Mouse (Mus musculus): ENCODE results near the gene Gm26620. TPM values are rescaled to one million over a fixed set of nuclear protein-coding genes. Genes with fewer than 3 reads are reported as not detected.
A peak's percentile ranks its signal among the peaks of the same experiment; 100 is the strongest.

Gm26620 gene
- polyA plus RNA-seq, 1 experiment from 2014 or later, result 0.37 TPM

- H3K36me3 ChIP-seq (ENCODE audit: control insufficient read depth, insufficient read depth, low read length), result peaks cover 3% of the 10 kb centered on the region
- no peaks in the 10 kb centered on the region for H3K27me3 ChIP-seq (ENCODE audit: control insufficient read depth, insufficient read depth, low read length)
- peak overlapping the region; percentile 93 for H3K4me3 ChIP-seq (ENCODE audit: low read depth, low read length)
- H3K9ac ChIP-seq (ENCODE audit: low read length), result peak overlapping the region; percentile 86
- no peaks in the 10 kb centered on the region for H3K9me3 ChIP-seq (ENCODE audit: control insufficient read depth, low read length)
- H3K27ac ChIP-seq (ENCODE audit: low read depth, low read length), result no peak overlapping the region
- H3K4me2 ChIP-seq (ENCODE audit: low read depth, low read length, severe bottlenecking), result peak overlapping the region; percentile 73
- H3K4me1 ChIP-seq (replicated peaks; ENCODE audit: control insufficient read depth, insufficient read depth, low read length), result no peaks in the 10 kb centered on the region
- WGBS, result 29% methylated on average over 8 of the region's 8 CpGs
- no peak for DNase-seq (ENCODE audit: low spot score)
- no peak for ATAC-seq (replicated peaks; ENCODE audit: low FRiP score)
Measured at GRCm38 (mm10) chr1:170884390-170884789, 475 bp upstream of the Gm26620 start.

GRCm38 (mm10) chr1:170886044-170886458 is 1.2 kb downstream of the Gm26620 start:
- no peaks in the 10 kb centered on the region for H3K4me1 ChIP-seq (replicated peaks; ENCODE audit: control insufficient read depth, insufficient read depth, low read length)
- no peak overlapping the region for H3K4me2 ChIP-seq (ENCODE audit: low read depth, low read length, severe bottlenecking)
- H3K4me3 ChIP-seq (ENCODE audit: low read depth, low read length), result no peak overlapping the region
- no peaks in the 10 kb centered on the region for H3K27me3 ChIP-seq (ENCODE audit: control insufficient read depth, insufficient read depth, low read length)
- H3K9me3 ChIP-seq (ENCODE audit: control insufficient read depth, low read length), result no peaks in the 10 kb centered on the region
- ATAC-seq (replicated peaks; ENCODE audit: low FRiP score), result no peak
- WGBS, result 59% methylated on average over 6 of the region's 6 CpGs
- no peak overlapping the region for H3K27ac ChIP-seq (ENCODE audit: low read depth, low read length)
- H3K9ac ChIP-seq (ENCODE audit: low read length), result no peak overlapping the region
- no peaks in the 10 kb centered on the region for H3K36me3 ChIP-seq (ENCODE audit: control insufficient read depth, insufficient read depth, low read length)
- DNase-seq (ENCODE audit: low spot score), result no peak

DNA sequence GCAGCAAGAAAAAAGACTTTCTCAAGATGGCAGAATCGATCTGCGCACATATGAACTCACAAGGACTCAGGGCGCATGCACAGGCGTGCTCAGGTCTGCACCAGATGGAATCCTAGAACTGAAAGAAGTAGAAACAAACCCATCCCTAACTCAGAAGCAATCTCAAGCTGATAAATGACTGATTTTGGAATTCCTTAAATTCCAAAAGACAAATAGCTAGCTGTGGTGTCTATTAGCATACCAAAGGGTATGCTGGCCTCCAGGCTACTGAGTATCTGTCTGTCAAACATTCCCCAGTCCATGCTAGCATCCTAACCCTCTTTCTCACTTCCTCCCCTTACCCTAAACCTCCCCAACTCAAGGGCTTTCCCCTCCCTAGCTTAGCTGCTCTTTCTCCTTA is 4.4 kb downstream of the Gm26620 start:
- Histone ChIP-seq H3K4me1 (replicated peaks; ENCODE audit: control insufficient read depth, insufficient read depth, low read length) (no peaks in the 10 kb centered on the region), H3K9me3 (ENCODE audit: control insufficient read depth, low read length) (no peaks in the 10 kb centered on the region), H3K27ac (ENCODE audit: low read depth, low read length) (no peak overlapping the region), H3K4me3 (ENCODE audit: low read depth, low read length) (no peak overlapping the region), H3K36me3 (ENCODE audit: control insufficient read depth, insufficient read depth, low read length) (no peaks in the 10 kb centered on the region), H3K27me3 (ENCODE audit: control insufficient read depth, insufficient read depth, low read length) (no peaks in the 10 kb centered on the region), H3K4me2 (ENCODE audit: low read depth, low read length, severe bottlenecking) (no peak overlapping the region), H3K9ac (ENCODE audit: low read length) (no peak overlapping the region)
- 78% methylated on average over 4 of the region's 4 CpGs for WGBS
- no peak for ATAC-seq (replicated peaks; ENCODE audit: low FRiP score)
- DNase-seq (ENCODE audit: low spot score), result no peak

DNA sequence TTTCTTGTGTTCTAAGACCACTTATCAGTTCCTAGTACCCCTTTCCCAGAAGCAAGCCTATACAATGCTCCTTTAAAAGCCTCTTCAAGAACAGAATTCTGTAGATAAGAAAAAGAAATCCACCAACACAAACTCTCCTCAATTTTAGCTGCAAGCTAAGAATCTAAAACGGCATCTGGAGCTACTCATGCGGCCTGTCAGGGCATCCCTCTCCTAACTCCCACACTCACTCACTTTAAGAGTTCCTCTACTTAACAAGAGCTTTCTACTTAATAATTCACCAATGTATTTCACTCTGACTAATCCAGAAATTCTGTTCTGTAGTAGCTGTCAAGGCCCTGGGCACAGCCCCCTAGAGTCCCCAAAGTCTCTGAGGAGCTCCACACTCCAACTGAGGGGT is 6.8 kb downstream of the Gm26620 start:
- WGBS, result 79% methylated on average over 2 of the region's 2 CpGs
- DNase-seq (ENCODE audit: low spot score) (no peak), ATAC-seq (replicated peaks; ENCODE audit: low FRiP score) (no peak)
- H3K4me2 ChIP-seq (ENCODE audit: low read depth, low read length, severe bottlenecking), result no peak overlapping the region
- H3K9me3 ChIP-seq (ENCODE audit: control insufficient read depth, low read length), result no peaks in the 10 kb centered on the region
- H3K36me3 ChIP-seq (ENCODE audit: control insufficient read depth, insufficient read depth, low read length), result no peaks in the 10 kb centered on the region
- H3K27me3 ChIP-seq (ENCODE audit: control insufficient read depth, insufficient read depth, low read length), result no peaks in the 10 kb centered on the region
- H3K4me1 ChIP-seq (replicated peaks; ENCODE audit: control insufficient read depth, insufficient read depth, low read length), result no peaks in the 10 kb centered on the region
- H3K9ac ChIP-seq (ENCODE audit: low read length), result no peak overlapping the region
- no peak overlapping the region for H3K27ac ChIP-seq (ENCODE audit: low read depth, low read length)
- H3K4me3 ChIP-seq (ENCODE audit: low read depth, low read length), result no peak overlapping the region

GRCm38 (mm10) chr1:170892279-170892678 is 7.4 kb downstream of the Gm26620 start:
- no peaks in the 10 kb centered on the region for H3K27me3 ChIP-seq (ENCODE audit: control insufficient read depth, insufficient read depth, low read length)

DNA sequence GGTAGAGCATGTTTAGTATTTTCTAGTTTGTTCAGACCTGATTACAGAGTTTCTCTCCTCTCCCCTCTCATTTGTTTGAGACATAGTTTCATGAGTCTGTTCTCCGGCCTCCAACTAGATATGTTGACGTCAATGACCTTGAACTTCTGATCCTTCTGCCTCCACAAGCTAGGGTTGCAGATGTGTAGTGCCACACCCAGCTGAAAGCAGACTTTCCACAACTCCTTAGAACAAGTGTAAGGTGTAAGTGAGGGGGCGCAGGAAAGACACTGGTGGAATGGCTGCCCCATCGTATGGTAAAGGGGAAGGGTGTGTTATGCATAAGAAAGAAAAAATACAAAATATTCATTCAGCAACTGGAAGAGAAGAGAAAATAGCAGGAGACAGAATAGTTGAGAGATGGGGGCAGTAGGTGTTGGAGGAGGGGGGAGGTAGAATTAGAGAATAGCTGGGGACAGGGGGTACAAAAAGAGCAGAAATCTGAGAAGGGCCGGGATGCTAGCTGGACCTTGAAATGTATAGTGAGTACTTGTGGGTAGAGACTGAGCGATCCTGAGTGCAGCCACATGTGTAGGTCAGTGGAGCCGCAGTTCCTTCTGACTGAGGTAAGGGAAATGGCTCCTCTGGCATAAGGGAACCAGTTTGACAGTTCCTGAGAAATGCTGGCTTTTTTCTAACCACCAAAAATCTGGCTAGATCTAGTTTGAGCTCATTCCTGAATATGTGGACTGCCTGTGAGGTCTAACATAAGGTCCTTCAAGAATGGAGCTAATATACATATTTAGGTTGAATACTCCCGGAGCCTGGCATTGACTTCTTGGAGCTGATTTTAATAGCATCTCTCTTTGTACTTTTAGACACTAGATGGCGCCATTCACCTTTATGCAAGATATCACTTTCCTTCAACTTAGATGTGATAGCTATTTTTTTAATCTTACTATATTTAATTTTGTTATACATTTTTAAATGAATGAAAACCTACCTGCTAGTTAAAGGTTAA is 10.0 kb downstream of the Gm26620 start:
- no peak overlapping the region for H3K4me2 ChIP-seq (ENCODE audit: low read depth, low read length, severe bottlenecking)
- WGBS, result 62% methylated on average over 9 of the region's 9 CpGs
- ATAC-seq (replicated peaks; ENCODE audit: low FRiP score) (no peak), DNase-seq (ENCODE audit: low spot score) (no peak)
- H3K4me1 ChIP-seq (replicated peaks; ENCODE audit: control insufficient read depth, insufficient read depth, low read length), result no peaks in the 10 kb centered on the region
- H3K36me3 ChIP-seq (ENCODE audit: control insufficient read depth, insufficient read depth, low read length), result no peaks in the 10 kb centered on the region
- no peaks in the 10 kb centered on the region for H3K27me3 ChIP-seq (ENCODE audit: control insufficient read depth, insufficient read depth, low read length)
- no peak overlapping the region for H3K4me3 ChIP-seq (ENCODE audit: low read depth, low read length)
- H3K9ac ChIP-seq (ENCODE audit: low read length), result no peak overlapping the region
- no peaks in the 10 kb centered on the region for H3K9me3 ChIP-seq (ENCODE audit: control insufficient read depth, low read length)
- no peak overlapping the region for H3K27ac ChIP-seq (ENCODE audit: low read depth, low read length)

More at GRCm38 (mm10) chr1:170892279-170892678, 7.4 kb downstream of the Gm26620 start:
- Histone ChIP-seq H3K4me1 (replicated peaks; ENCODE audit: control insufficient read depth, insufficient read depth, low read length) (no peaks in the 10 kb centered on the region), H3K4me3 (ENCODE audit: low read depth, low read length) (no peak overlapping the region), H3K9me3 (ENCODE audit: control insufficient read depth, low read length) (no peaks in the 10 kb centered on the region), H3K36me3 (ENCODE audit: control insufficient read depth, insufficient read depth, low read length) (no peaks in the 10 kb centered on the region), H3K9ac (ENCODE audit: low read length) (no peak overlapping the region), H3K27ac (ENCODE audit: low read depth, low read length) (no peak overlapping the region), H3K4me2 (ENCODE audit: low read depth, low read length, severe bottlenecking) (no peak overlapping the region)
- 34% methylated on average over 1 of the region's 1 CpGs for WGBS
- no peak for ATAC-seq (replicated peaks; ENCODE audit: low FRiP score)
- DNase-seq (ENCODE audit: low spot score), result no peak

GRCm38 (mm10) chr1:170896651-170897281 is 11.9 kb downstream of the Gm26620 start:
- no peak for DNase-seq (ENCODE audit: low spot score)
- Histone ChIP-seq H3K4me3 (ENCODE audit: low read depth, low read length) (no peak overlapping the region), H3K9ac (ENCODE audit: low read length) (no peak overlapping the region), H3K27me3 (ENCODE audit: control insufficient read depth, insufficient read depth, low read length) (no peaks in the 10 kb centered on the region), H3K36me3 (ENCODE audit: control insufficient read depth, insufficient read depth, low read length) (no peaks in the 10 kb centered on the region), H3K27ac (ENCODE audit: low read depth, low read length) (no peak overlapping the region), H3K9me3 (ENCODE audit: control insufficient read depth, low read length) (no peaks in the 10 kb centered on the region), H3K4me2 (ENCODE audit: low read depth, low read length, severe bottlenecking) (no peak overlapping the region), H3K4me1 (replicated peaks; ENCODE audit: control insufficient read depth, insufficient read depth, low read length) (no peaks in the 10 kb centered on the region)
- 86% methylated on average over 5 of the region's 5 CpGs for WGBS
- ATAC-seq (replicated peaks; ENCODE audit: low FRiP score), result no peak

DNA sequence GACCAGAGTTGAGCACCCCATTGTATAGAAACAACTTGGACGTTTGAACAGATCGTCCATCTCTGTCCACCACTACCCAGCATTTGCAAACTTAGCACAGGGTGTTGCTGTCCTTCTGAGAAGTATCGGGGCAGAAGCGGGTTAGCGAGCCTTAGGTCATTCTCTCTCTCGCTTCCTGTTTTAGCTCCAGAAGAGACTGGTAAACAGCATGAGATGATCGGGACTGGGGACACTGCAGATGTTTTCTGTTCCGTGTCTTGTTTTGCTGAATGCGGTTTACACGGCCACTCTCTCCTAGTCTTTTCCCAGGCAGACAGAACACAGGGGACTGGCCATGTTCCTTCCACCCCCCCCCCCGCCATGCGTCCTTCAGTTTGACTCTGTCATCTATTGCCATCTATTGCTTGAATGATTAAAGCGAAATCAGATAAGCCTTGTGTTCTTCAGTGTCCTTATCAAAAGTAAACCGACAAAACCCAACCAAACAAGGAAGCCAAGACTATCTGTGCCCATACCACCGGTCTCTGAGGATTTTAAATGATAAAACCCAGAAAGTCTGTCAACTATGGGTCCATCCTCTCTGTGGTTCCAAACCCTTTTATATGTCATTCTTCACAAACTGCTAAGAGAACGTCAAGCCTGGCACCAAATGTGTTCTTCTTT is 13.7 kb downstream of the Gm26620 start:
- Histone ChIP-seq H3K27me3 (ENCODE audit: control insufficient read depth, insufficient read depth, low read length) (no peaks in the 10 kb centered on the region), H3K27ac (ENCODE audit: low read depth, low read length) (no peak overlapping the region), H3K9ac (ENCODE audit: low read length) (no peak overlapping the region), H3K4me2 (ENCODE audit: low read depth, low read length, severe bottlenecking) (no peak overlapping the region), H3K36me3 (ENCODE audit: control insufficient read depth, insufficient read depth, low read length) (no peaks in the 10 kb centered on the region), H3K9me3 (ENCODE audit: control insufficient read depth, low read length) (no peaks in the 10 kb centered on the region), H3K4me1 (replicated peaks; ENCODE audit: control insufficient read depth, insufficient read depth, low read length) (no peaks in the 10 kb centered on the region), H3K4me3 (ENCODE audit: low read depth, low read length) (no peak overlapping the region)
- ATAC-seq (replicated peaks; ENCODE audit: low FRiP score) (no peak), DNase-seq (ENCODE audit: low spot score) (no peak)
- 80% methylated on average over 16 of the region's 16 CpGs for WGBS
